Mouse (Mus musculus): Measurements from ENCODE around the gene 1700013G24Rik. TPM values are rescaled to one million over a fixed set of nuclear protein-coding genes. Genes with fewer than 3 reads are reported as not detected.

The 1700013G24Rik gene
- polyA plus RNA-seq, 1 experiment = not detected

- H3K27ac ChIP-seq (replicated peaks; ENCODE audit: low read depth, low read length) = peak overlapping the region; percentile 67
- no peak overlapping the region for H3K4me3 ChIP-seq (ENCODE audit: insufficient read depth, low read depth, low read length)
- peaks cover 16% of the 10 kb centered on the region for H3K4me1 ChIP-seq (ENCODE audit: control insufficient read depth, insufficient read depth, insufficient read length, low read length)
Measured at GRCm38 (mm10) chr4:137466991-137467390, 13.9 kb downstream of the 1700013G24Rik start.

- Histone ChIP-seq H3K4me3 (ENCODE audit: insufficient read depth, low read depth, low read length) (no peak overlapping the region), H3K27ac (replicated peaks; ENCODE audit: low read depth, low read length) (peak overlapping the region; percentile 67; the same call in 1 of the 2 replicates), H3K4me1 (ENCODE audit: control insufficient read depth, insufficient read depth, insufficient read length, low read length) (peaks cover 16% of the 10 kb centered on the region)
Measured at GRCm38 (mm10) chr4:137467525-137467924, 14.4 kb downstream of the 1700013G24Rik start.

- Histone ChIP-seq H3K4me3 (ENCODE audit: insufficient read depth, low read depth, low read length) (peak within 1 kb of the TSS; percentile 92), H3K4me1 (ENCODE audit: control insufficient read depth, insufficient read depth, insufficient read length, low read length) (peaks cover 22% of the 10 kb centered on the region), H3K27ac (replicated peaks; ENCODE audit: low read depth, low read length) (peak within 1 kb of the TSS; percentile 97)
Measured at GRCm38 (mm10) chr4:137468260-137469080, 15.4 kb downstream of the 1700013G24Rik start, which contains the start of gene Hspg2. Gene Hspg2, plus strand, starts transcription at chr4:137468769.

- peaks cover 23% of the 10 kb centered on the region for H3K4me1 ChIP-seq (ENCODE audit: control insufficient read depth, insufficient read depth, insufficient read length, low read length)
- peak overlapping the region; percentile 92 for H3K4me3 ChIP-seq (ENCODE audit: insufficient read depth, low read depth, low read length)
- peak overlapping the region; percentile 97 for H3K27ac ChIP-seq (replicated peaks; ENCODE audit: low read depth, low read length)
Measured at GRCm38 (mm10) chr4:137469081-137469844, 16.2 kb downstream of the 1700013G24Rik start.

GRCm38 (mm10) chr4:137469845-137470692 lies 17.0 kb downstream of the 1700013G24Rik start:
- Histone ChIP-seq H3K4me3 (ENCODE audit: insufficient read depth, low read depth, low read length) (peak overlapping the region; percentile 92), H3K4me1 (ENCODE audit: control insufficient read depth, insufficient read depth, insufficient read length, low read length) (peaks cover 22% of the 10 kb centered on the region), H3K27ac (replicated peaks; ENCODE audit: low read depth, low read length) (peak overlapping the region; percentile 97)

GRCm38 (mm10) chr4:137470701-137471317 lies 17.7 kb downstream of the 1700013G24Rik start:
- Histone ChIP-seq H3K27ac (replicated peaks; ENCODE audit: low read depth, low read length) (peak overlapping the region; percentile 97), H3K4me3 (ENCODE audit: insufficient read depth, low read depth, low read length) (peak overlapping the region; percentile 92), H3K4me1 (ENCODE audit: control insufficient read depth, insufficient read depth, insufficient read length, low read length) (peaks cover 30% of the 10 kb centered on the region)

- Histone ChIP-seq H3K27ac (replicated peaks; ENCODE audit: low read depth, low read length) (peak overlapping the region; percentile 97), H3K4me3 (ENCODE audit: insufficient read depth, low read depth, low read length) (peak overlapping the region; percentile 92), H3K4me1 (ENCODE audit: control insufficient read depth, insufficient read depth, insufficient read length, low read length) (peaks cover 31% of the 10 kb centered on the region)
Measured at GRCm38 (mm10) chr4:137471326-137471725, 18.2 kb downstream of the 1700013G24Rik start.

- peak overlapping the region; percentile 43 for H3K4me3 ChIP-seq (ENCODE audit: insufficient read depth, low read depth, low read length)
- H3K4me1 ChIP-seq (ENCODE audit: control insufficient read depth, insufficient read depth, insufficient read length, low read length) = peaks cover 34% of the 10 kb centered on the region
- peak overlapping the region; percentile 92 for H3K27ac ChIP-seq (replicated peaks; ENCODE audit: low read depth, low read length)
Measured at GRCm38 (mm10) chr4:137473240-137473639, 20.2 kb downstream of the 1700013G24Rik start.

- peaks cover 37% of the 10 kb centered on the region for H3K4me1 ChIP-seq (ENCODE audit: control insufficient read depth, insufficient read depth, insufficient read length, low read length)
- peak overlapping the region; percentile 43 for H3K4me3 ChIP-seq (ENCODE audit: insufficient read depth, low read depth, low read length)
Measured at GRCm38 (mm10) chr4:137473701-137474388, 20.8 kb downstream of the 1700013G24Rik start.

GRCm38 (mm10) chr4:137474694-137475093 lies 21.6 kb downstream of the 1700013G24Rik start:
- Histone ChIP-seq H3K4me1 (ENCODE audit: control insufficient read depth, insufficient read depth, insufficient read length, low read length) (peaks cover 46% of the 10 kb centered on the region), H3K27ac (replicated peaks; ENCODE audit: low read depth, low read length) (peak overlapping the region; percentile 92), H3K4me3 (ENCODE audit: insufficient read depth, low read depth, low read length) (peak overlapping the region; percentile 43)

More at GRCm38 (mm10) chr4:137473701-137474388, 20.8 kb downstream of the 1700013G24Rik start:
- peak overlapping the region; percentile 92 for H3K27ac ChIP-seq (replicated peaks; ENCODE audit: low read depth, low read length)

- H3K27ac ChIP-seq (replicated peaks; ENCODE audit: low read depth, low read length) = peak overlapping the region; percentile 92
- peaks cover 50% of the 10 kb centered on the region for H3K4me1 ChIP-seq (ENCODE audit: control insufficient read depth, insufficient read depth, insufficient read length, low read length)
- H3K4me3 ChIP-seq (ENCODE audit: insufficient read depth, low read depth, low read length) = peak overlapping the region; percentile 47
Measured at GRCm38 (mm10) chr4:137475271-137476050, 22.4 kb downstream of the 1700013G24Rik start.

GRCm38 (mm10) chr4:137476065-137476760 lies 23.1 kb downstream of the 1700013G24Rik start:
- H3K27ac ChIP-seq (replicated peaks; ENCODE audit: low read depth, low read length) = peak overlapping the region; percentile 92
- H3K4me3 ChIP-seq (ENCODE audit: insufficient read depth, low read depth, low read length) = peak overlapping the region; percentile 47
- peaks cover 57% of the 10 kb centered on the region for H3K4me1 ChIP-seq (ENCODE audit: control insufficient read depth, insufficient read depth, insufficient read length, low read length)
